Mouse (Mus musculus) midbrain, embryonic 13.5 days (tissue): Measurements from ENCODE around the gene Zfp106. TPM values are rescaled to one million over a fixed set of nuclear protein-coding genes. Genes with fewer than 3 reads are reported as not detected.
"Not testable (repeated sequence)": the region's sequence is repeated elsewhere in the genome, so short reads cannot be mapped to it uniquely, and the experiment has no call there.

Source experiments
- ATAC-seq: fragments of 200-750 bp; cut with Nextera tagmentation; 2 replicates; pipeline ENCODE4 v1.8.0; 2017; ENCODE audit warnings: mild to moderate bottlenecking, moderate TSS enrichment, moderate library complexity
- H3K27ac ChIP-seq: fragments of 300-500 bp; sonication (generic); 2 replicates; pipeline ENCODE4 v1.5.1; 2015; ENCODE audit warnings: inconsistent platforms, mild to moderate bottlenecking, moderate library complexity
- H3K27me3 ChIP-seq: fragments of 300-500 bp; sonication (generic); 2 replicates; pipeline ENCODE4 v1.6.1; 2015; ENCODE audit warnings: mild to moderate bottlenecking, inconsistent platforms
- H3K36me3 ChIP-seq: fragments of 300-500 bp; sonication (generic); 2 replicates; pipeline ENCODE4 v1.6.1; 2015; ENCODE audit warnings: mild to moderate bottlenecking, inconsistent platforms
- H3K4me1 ChIP-seq: fragments of 300-500 bp; sonication (generic); replicated peaks from 2 replicates; pipeline ENCODE4 v1.6.1; 2015; ENCODE audit warnings: inconsistent platforms
- H3K4me2 ChIP-seq: fragments of 300-500 bp; sonication (generic); replicated peaks from 2 replicates; pipeline ENCODE4 v1.6.1; 2015; ENCODE audit warnings: moderate library complexity, mild to moderate bottlenecking, inconsistent platforms
- H3K4me3 ChIP-seq: fragments of 300-500 bp; sonication (generic); replicated peaks from 2 replicates; pipeline ENCODE4 v1.5.1; 2015; ENCODE audit warnings: mild to moderate bottlenecking, inconsistent platforms
- H3K9ac ChIP-seq: fragments of 300-500 bp; sonication (generic); replicated peaks from 2 replicates; pipeline ENCODE4 v1.6.1; 2015; ENCODE audit warnings: mild to moderate bottlenecking, inconsistent platforms
- H3K9me3 ChIP-seq: fragments of 300-500 bp; sonication (generic); 2 replicates; pipeline ENCODE4 v1.6.1; 2016; ENCODE audit warnings: mild to moderate bottlenecking, inconsistent platforms
- WGBS: fragments of 180-500 bp; shearing (Covaris S2); methylation state at CpG from one replicate; pipeline ENCODE4 v1.1.7; 2015; 5-methylcytosine and 5-hydroxymethylcytosine counted together
- polyA plus RNA-seq: library from polyadenylated mRNA; unstranded; fragments of >200 nt; fragmentation: Nextera tagmentation; extraction: Ambion mirVana; gene quantifications from 2 replicates; pipeline ENCODE4 v1.2.1, GENCODE M21; 2015

The Zfp106 gene
- polyA plus RNA-seq, 1 experiment from 2014 or later, result 54.2 TPM

- WGBS, result 100% methylated on average over 3 of the region's 3 CpGs
- not testable (repeated sequence) for H3K27me3 ChIP-seq, ATAC-seq, H3K27ac ChIP-seq, H3K4me2 ChIP-seq, H3K9ac ChIP-seq, H3K4me3 ChIP-seq, H3K36me3 ChIP-seq, H3K9me3 ChIP-seq
- peaks cover 16% of the 10 kb centered on the region for H3K4me1 ChIP-seq
These were observed 8.5 kb upstream of the Zfp106 start for GRCm38 (mm10) chr2:120572161-120572560.

GRCm38 (mm10) chr2:120571081-120571480 is 7.4 kb upstream of the Zfp106 start:
- 96% methylated on average over 3 of the region's 3 CpGs for WGBS
- Histone ChIP-seq H3K4me1 (peaks cover 20% of the 10 kb centered on the region), H3K4me2 (no peak overlapping the region), H3K27me3 (no peaks in the 10 kb centered on the region), H3K4me3 (no peak overlapping the region), H3K27ac (no peak overlapping the region), H3K36me3 (peaks cover 6% of the 10 kb centered on the region; the same call in 1 of the 2 replicates), H3K9ac (no peak overlapping the region), H3K9me3 (no peaks in the 10 kb centered on the region)
- ATAC-seq, result no peak

- Histone ChIP-seq H3K9me3 (no peaks in the 10 kb centered on the region), H3K4me2 (peak overlapping the region; percentile 76), H3K4me3 (peak overlapping the region; percentile 75), H3K27ac (peak overlapping the region; percentile 72), H3K4me1 (peaks cover 24% of the 10 kb centered on the region), H3K27me3 (no peaks in the 10 kb centered on the region), H3K36me3 (peaks cover 6% of the 10 kb centered on the region; the same call in 1 of the 2 replicates), H3K9ac (peak overlapping the region; percentile 84)
- under 1% methylated on average over 22 of the region's 22 CpGs for WGBS
- peak; percentile 75 for ATAC-seq
These were observed 4.2 kb upstream of the Zfp106 start for GRCm38 (mm10) chr2:120567798-120568320.

- peak within 1 kb of the TSS; percentile 75 for H3K4me3 ChIP-seq
- peaks cover 6% of the 10 kb centered on the region; the same call in 1 of the 2 replicates for H3K36me3 ChIP-seq
- no peaks in the 10 kb centered on the region for H3K27me3 ChIP-seq
- H3K9ac ChIP-seq, result peak within 1 kb of the TSS; percentile 84
- peaks cover 31% of the 10 kb centered on the region for H3K4me1 ChIP-seq
- H3K9me3 ChIP-seq, result no peaks in the 10 kb centered on the region
- ATAC-seq, result peak; percentile 94
- H3K4me2 ChIP-seq, result peak within 1 kb of the TSS; percentile 76
- peak within 1 kb of the TSS; percentile 72 for H3K27ac ChIP-seq
- WGBS, result 2% methylated on average over 42 of the region's 42 CpGs
These were observed 3.5 kb upstream of the Zfp106 start, which contains the start of gene Snap23 for GRCm38 (mm10) chr2:120566886-120567797. Gene Snap23, plus strand, starts transcription at chr2:120567671.

- Histone ChIP-seq H3K4me3 (no peak overlapping the region), H3K9me3 (no peaks in the 10 kb centered on the region), H3K9ac (no peak overlapping the region), H3K4me2 (no peak overlapping the region), H3K27ac (no peak overlapping the region), H3K4me1 (peaks cover 37% of the 10 kb centered on the region), H3K27me3 (no peaks in the 10 kb centered on the region), H3K36me3 (0 out of 2 replicates have a peak, but pooled peaks cover 2% of the 10 kb centered on the region)
- WGBS, result 89% methylated on average over 2 of the region's 2 CpGs
- ATAC-seq, result no peak
These were observed 1.7 kb upstream of the Zfp106 start for GRCm38 (mm10) chr2:120565363-120565762.

- H3K9me3 ChIP-seq, H3K27ac ChIP-seq, H3K27me3 ChIP-seq, H3K36me3 ChIP-seq, H3K9ac ChIP-seq, H3K4me2 ChIP-seq, ATAC-seq, H3K4me3 ChIP-seq: not testable (repeated sequence)
- 95% methylated on average over 4 of the region's 4 CpGs for WGBS
- peaks cover 37% of the 10 kb centered on the region for H3K4me1 ChIP-seq
These were observed 1.0 kb upstream of the Zfp106 start for GRCm38 (mm10) chr2:120564548-120565188.

- Histone ChIP-seq H3K9ac (peak overlapping the region; percentile 95), H3K36me3 (0 out of 2 replicates have a peak, but pooled peaks cover 2% of the 10 kb centered on the region), H3K27ac (no peak overlapping the region; the same call in 1 of the 2 replicates), H3K4me1 (peaks cover 23% of the 10 kb centered on the region), H3K9me3 (no peaks in the 10 kb centered on the region), H3K27me3 (no peaks in the 10 kb centered on the region), H3K4me2 (peak overlapping the region; percentile 89), H3K4me3 (peak overlapping the region; percentile 93)
- WGBS, result 28% methylated on average over 9 of the region's 9 CpGs
- no peak for ATAC-seq
These were observed 796 bp downstream of the Zfp106 start for GRCm38 (mm10) chr2:120562859-120563234.

GRCm38 (mm10) chr2:120561524-120561923 is 2.1 kb downstream of the Zfp106 start:
- H3K4me2 ChIP-seq, result no peak overlapping the region
- no peak overlapping the region for H3K27ac ChIP-seq
- no peak overlapping the region for H3K4me3 ChIP-seq
- peaks cover 17% of the 10 kb centered on the region for H3K4me1 ChIP-seq
- WGBS, result 85% methylated on average over 1 of the region's 1 CpGs
- no peak overlapping the region for H3K9ac ChIP-seq
- no peaks in the 10 kb centered on the region for H3K9me3 ChIP-seq
- 0 out of 2 replicates have a peak, but pooled peaks cover 2% of the 10 kb centered on the region for H3K36me3 ChIP-seq
- no peaks in the 10 kb centered on the region for H3K27me3 ChIP-seq
- ATAC-seq, result no peak

- Histone ChIP-seq H3K27ac (no peak overlapping the region), H3K36me3 (peaks cover 11% of the 10 kb centered on the region), H3K4me3 (no peak overlapping the region), H3K4me2 (no peak overlapping the region), H3K9me3 (no peaks in the 10 kb centered on the region), H3K27me3 (no peaks in the 10 kb centered on the region), H3K9ac (no peak overlapping the region), H3K4me1 (peaks cover 17% of the 10 kb centered on the region)
- ATAC-seq, result no peak
- WGBS, result 97% methylated on average over 3 of the region's 3 CpGs
These were observed 4.8 kb downstream of the Zfp106 start for GRCm38 (mm10) chr2:120558813-120559212.

- no peak overlapping the region for H3K4me2 ChIP-seq
- no peak overlapping the region for H3K27ac ChIP-seq
- WGBS, result 88% methylated on average over 3 of the region's 3 CpGs
- no peak overlapping the region for H3K4me3 ChIP-seq
- H3K36me3 ChIP-seq, result peaks cover 29% of the 10 kb centered on the region
- no peaks in the 10 kb centered on the region for H3K9me3 ChIP-seq
- no peak for ATAC-seq
- no peaks in the 10 kb centered on the region for H3K27me3 ChIP-seq
- H3K4me1 ChIP-seq, result peaks cover 4% of the 10 kb centered on the region; the same call in 1 of the 2 replicates
- no peak overlapping the region for H3K9ac ChIP-seq
These were observed 6.8 kb downstream of the Zfp106 start for GRCm38 (mm10) chr2:120556868-120557267.

- H3K27me3 ChIP-seq, result no peaks in the 10 kb centered on the region
- no peak overlapping the region for H3K9ac ChIP-seq
- peaks cover 5% of the 10 kb centered on the region; the same call in 1 of the 2 replicates for H3K4me1 ChIP-seq
- no peak overlapping the region for H3K4me3 ChIP-seq
- H3K9me3 ChIP-seq, result no peaks in the 10 kb centered on the region
- H3K36me3 ChIP-seq, result peaks cover 31% of the 10 kb centered on the region
- WGBS, result 97% methylated on average over 2 of the region's 2 CpGs
- ATAC-seq, result no peak
- no peak overlapping the region for H3K27ac ChIP-seq
- H3K4me2 ChIP-seq, result no peak overlapping the region
These were observed 18.9 kb downstream of the Zfp106 start for GRCm38 (mm10) chr2:120544732-120545131.

- H3K9me3 ChIP-seq, result no peaks in the 10 kb centered on the region
- H3K4me3 ChIP-seq, result no peak overlapping the region
- peaks cover 17% of the 10 kb centered on the region for H3K36me3 ChIP-seq
- H3K4me1 ChIP-seq, result peaks cover 11% of the 10 kb centered on the region
- H3K27me3 ChIP-seq, result no peaks in the 10 kb centered on the region
- no peak overlapping the region for H3K27ac ChIP-seq
- H3K4me2 ChIP-seq, result no peak overlapping the region
- 29% methylated on average over 1 of the region's 1 CpGs for WGBS
- peak; percentile 86 for ATAC-seq
- no peak overlapping the region for H3K9ac ChIP-seq
These were observed 23.9 kb downstream of the Zfp106 start for GRCm38 (mm10) chr2:120539778-120540208.
